Mouse (Mus musculus): ENCODE measurements around the gene Tmem179b.

Gene Tmem179b

GRCm38 (mm10) chr19:8735389-8736159 is 38.7 kb downstream of the Tmem179b start, which contains the start of gene Wdr74:
TSS of gene Wdr74 (plus strand) at chr19:8735827.
- peak; percentile 96 for DNase-seq (ENCODE audit: low read depth, low spot score)

- DNase-seq (ENCODE audit: low read depth, low spot score), result no peak
Measured at GRCm38 (mm10) chr19:8734334-8734733, 39.9 kb downstream of the Tmem179b start.

GRCm38 (mm10) chr19:8728335-8729099 is 45.8 kb downstream of the Tmem179b start:
- DNase-seq (ENCODE audit: low read depth, low spot score), result peak; percentile 63

DNA sequence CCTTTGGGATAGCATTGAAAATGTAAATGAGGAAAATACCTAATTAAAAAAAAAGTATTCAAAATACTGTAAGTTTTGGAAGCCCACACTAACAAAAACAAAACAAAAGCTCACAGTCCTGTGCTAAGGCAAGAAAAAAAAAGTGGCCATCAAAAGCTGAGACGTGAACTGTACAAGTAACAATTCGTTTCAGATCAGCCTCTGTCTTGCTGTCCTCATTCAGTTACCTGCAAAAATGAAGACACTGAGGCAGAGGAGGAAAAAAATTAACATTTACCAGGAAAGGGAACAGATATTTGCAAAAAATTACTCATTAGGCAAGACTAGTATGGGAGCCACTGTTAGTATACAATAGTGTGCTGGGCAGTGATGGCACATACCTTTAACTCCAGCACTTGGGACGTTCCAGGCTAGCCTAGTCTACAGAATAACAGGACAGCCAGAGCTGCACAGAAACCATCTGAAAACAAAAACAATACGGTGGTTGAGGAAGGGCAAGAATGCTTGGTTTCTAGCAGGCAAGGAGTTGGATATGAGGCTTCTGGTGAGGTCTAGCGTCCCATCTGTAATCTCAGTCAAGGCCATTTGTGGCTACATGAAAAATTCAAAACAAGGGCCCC is 46.7 kb downstream of the Tmem179b start:
- peak; percentile 87 for DNase-seq (ENCODE audit: low read depth, low spot score)

GRCm38 (mm10) chr19:8726609-8727390 is 47.5 kb downstream of the Tmem179b start:
- DNase-seq (ENCODE audit: low read depth, low spot score), result peak; percentile 79

GRCm38 (mm10) chr19:8725081-8725613 is 49.1 kb downstream of the Tmem179b start:
- DNase-seq (ENCODE audit: low read depth, low spot score), result no peak

DNA sequence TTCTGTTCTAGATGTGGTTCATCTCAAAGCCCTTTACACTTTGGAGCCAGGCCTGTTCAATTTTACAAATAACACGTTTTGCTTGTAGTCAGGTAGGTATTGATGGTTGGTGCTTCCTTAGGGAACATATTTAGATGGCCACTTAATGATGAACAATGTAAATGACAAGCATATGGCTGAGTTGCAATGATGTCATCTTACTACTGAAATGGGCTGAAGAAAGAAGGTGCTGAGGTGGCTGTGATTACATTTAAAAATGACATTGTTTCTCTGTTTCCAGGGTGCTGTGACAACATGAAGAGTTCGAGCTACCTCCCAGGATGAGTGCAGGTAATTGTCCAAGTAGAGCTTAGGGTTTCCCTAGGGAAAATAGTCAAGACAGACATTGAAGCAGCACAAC is 49.9 kb downstream of the Tmem179b start:
- DNase-seq (ENCODE audit: low read depth, low spot score), result no peak

GRCm38 (mm10) chr19:8723574-8724346 is 50.5 kb downstream of the Tmem179b start:
- DNase-seq (ENCODE audit: low read depth, low spot score), result no peak

DNA sequence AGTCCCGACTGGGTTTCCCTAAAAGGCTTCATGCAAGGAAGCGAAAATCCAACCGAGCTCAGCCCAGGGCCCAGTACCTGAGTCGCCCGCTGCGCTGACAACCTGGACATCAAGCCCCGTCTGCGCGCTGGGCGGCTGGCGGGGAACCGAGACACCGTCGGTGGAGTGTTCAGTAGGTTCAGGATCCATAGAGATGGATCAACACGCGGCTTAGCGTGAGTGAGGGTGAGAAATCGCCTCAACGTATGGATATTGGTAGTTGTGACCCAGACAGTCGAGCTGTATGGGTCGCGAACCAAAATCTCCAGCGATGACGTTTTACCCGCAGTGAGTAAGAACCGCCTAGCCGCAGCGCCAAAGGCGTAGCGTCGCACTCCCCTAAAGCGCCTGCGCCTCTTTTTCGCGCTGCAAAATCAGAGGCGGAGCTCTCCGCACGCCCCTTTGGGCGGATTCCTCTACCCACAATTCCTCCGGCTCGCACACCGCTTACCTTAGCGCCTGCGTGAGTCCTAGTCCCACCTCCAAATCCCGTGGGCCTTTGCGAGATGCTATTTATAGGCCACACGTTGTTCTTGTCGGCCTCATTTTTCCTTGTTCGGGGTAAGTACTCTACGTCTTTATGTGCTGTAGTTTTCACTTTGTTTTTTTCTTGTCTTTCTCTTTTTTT is 51.2 kb downstream of the Tmem179b start, which contains the start of gene Slc3a2:
Gene Slc3a2 (minus strand): TSS at position 463 of the 667 bp plus-strand sequence.
- peak; percentile 99 for DNase-seq (ENCODE audit: low read depth, low spot score)

DNA sequence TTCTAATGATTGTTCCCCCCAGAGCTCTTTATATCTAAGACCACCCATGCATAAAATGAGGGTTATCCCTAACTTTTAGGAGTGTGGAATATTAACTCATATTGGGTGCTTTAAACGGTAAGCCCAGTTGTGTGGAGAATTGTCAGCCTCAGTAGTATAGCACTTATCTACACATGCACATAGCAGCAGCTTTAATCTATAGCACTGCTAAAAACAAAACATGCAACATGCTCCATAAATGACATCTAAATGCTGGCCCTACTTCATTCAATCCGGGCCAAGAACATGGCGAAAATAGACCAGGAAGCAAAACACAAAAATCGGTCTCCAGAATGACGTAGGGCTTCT is 51.7 kb downstream of the Tmem179b start:
- no peak for DNase-seq (ENCODE audit: low read depth, low spot score)
